Mouse (Mus musculus) urinary bladder, postnatal 25 days (tissue): ENCODE data around the gene Mgat4e.

Experiments used
- DNase-seq: peaks from one replicate; pipeline ENCODE4 v3.0.0; 2022; ENCODE audit warnings: low spot score

Gene Mgat4e

GRCm38 (mm10) chr1:134549632-134550132 lies at the start of gene Mgat4e:
TSS of gene Mgat4e (minus strand) at chr1:134549682.
- no peak for DNase-seq

DNA sequence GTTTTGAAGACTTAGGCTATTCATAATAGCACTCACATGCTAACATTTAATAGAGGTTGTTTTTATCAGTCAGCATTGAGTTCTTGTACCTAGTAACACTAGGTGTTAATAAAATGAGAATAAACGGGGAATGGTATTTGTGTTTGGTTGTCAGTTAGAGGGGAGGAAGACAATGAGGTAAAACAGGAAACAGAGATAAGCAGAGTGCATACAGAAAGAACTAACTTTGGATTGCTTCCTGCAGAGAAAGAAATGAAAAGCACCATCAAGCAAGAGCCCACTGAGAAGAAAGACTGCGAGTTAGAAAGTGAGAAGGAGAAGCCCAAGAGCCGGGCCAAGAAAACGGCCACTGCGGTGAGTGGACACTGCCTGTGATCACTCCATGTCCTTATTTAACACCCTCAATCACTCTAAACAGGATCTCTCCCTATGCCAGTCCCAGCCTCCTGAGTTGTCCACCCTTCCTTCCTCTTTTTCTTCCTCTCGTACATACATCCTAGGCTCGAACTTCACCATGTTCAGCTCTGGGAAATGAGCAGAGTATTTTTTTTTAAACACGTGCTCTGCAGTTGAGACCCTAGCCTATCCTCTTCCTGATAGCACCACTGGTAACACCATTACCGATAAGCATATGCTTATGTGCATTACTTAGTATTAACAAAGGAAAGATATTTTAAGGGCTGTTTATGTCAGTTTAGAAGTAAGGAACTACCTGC lies 48.0 kb upstream of the Mgat4e start:
- no peak for DNase-seq

DNA sequence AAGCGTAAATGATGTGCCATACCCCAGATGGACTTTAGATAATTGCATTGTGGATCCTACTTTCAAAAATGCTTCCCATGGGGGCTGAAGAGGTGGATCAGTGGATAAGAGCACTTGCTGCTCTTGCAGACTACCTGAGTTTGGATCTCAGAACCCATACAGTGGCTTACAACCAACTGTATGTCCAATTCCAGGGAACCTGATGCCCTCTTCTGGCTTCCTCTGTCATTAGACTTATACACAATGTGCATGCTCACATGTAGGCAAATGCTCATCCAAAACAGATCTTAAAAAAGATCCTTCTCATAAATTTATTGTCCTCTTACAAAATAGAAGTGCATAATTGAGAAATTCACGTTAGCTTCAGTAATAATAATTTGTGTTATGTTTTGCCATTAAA lies 42.3 kb upstream of the Mgat4e start:
- DNase-seq = no peak

- no peak for DNase-seq
Measured at GRCm38 (mm10) chr1:134589676-134590075, 40.2 kb upstream of the Mgat4e start.

DNA sequence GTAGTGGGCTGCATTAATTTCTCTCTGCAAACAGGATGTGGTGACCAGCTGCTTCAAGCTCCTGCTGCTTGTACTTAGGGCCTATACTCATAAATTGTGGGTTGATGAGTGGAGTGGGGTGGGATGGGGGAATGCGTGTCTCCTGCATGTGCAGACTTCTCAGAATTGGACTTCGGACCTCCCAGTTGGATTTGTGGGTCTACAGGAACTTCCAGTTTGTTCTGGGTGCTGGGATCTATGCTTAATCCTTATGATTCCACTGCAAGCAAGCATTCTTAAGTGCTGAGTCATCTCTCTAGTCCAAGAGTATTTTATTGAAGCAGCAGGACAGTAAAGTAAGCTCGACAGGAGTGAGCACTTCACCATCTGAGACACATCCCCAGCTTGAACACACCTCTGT lies 34.1 kb upstream of the Mgat4e start:
- DNase-seq = no peak

DNA sequence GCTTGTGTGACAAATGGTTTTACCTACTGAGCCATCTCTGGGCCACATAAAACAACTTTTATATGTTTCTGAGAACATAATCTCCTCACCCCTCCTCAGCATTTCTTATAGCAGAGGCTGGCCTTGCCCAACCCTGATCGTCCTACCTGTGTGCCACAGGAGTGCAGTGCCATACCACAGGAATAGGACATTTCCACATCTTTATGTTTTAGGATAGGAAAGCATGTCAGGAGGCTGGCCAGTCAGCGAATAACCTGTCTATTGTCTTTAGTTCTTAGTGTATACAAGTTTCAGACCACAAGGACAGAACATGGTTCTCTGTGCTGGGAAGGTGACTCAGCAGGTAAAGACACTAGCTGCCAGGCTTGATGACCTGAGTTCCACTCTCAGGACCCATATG lies 31.3 kb upstream of the Mgat4e start:
- no peak for DNase-seq

GRCm38 (mm10) chr1:134577384-134578120 lies 28.1 kb upstream of the Mgat4e start:
- no peak for DNase-seq

- no peak for DNase-seq
Measured at GRCm38 (mm10) chr1:134573932-134574315, 24.4 kb upstream of the Mgat4e start.

DNA sequence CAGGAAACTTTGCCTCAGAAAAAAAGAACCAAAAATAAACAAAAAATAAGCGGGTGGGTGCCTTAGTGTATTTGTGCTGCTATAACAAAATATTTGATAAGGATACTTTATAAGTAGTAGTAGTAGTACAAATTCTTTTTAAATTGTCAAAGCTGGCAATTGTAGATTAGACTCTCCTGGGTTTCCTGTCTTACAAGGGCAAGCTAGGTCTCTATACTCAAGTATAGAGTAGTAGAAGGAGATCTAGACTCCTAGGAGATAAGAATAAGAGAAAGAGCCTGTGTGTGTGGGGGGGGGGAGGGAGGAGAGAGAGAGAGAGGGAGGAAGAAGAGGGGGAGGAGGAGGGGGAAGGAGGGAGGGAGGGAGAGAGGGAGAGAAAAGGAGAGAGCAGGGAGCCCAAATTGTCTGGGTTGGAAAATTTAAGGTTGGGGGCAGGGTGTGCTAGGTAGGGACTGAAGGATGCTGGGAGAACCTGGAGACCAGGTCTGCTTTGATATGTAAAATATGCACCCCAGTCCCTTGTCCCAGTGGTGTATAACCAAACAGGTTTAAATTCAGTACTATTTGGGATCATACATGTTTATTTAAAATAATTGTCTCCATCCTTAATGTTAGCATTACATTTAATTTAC lies 23.9 kb upstream of the Mgat4e start:
- DNase-seq = no peak

DNA sequence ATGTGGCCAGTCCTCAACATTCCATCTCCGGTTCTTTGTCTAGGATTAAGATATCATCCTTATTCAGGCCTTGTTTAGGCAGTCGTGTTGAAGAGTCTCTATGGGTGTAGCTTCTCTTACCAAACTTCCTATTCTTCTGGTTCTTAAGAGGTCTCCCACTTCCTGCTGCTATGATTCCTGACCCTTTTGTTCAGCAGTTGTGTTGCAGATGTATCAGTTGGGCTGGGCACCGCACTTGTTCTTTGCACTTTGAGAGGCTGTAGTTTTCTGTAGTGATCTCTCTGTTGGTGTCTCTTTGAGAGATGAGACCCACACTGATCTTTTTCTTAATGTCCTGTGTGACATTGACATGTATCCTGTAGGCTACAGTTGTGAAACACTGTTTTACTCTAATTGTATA lies 21.1 kb upstream of the Mgat4e start:
- no peak for DNase-seq

DNA sequence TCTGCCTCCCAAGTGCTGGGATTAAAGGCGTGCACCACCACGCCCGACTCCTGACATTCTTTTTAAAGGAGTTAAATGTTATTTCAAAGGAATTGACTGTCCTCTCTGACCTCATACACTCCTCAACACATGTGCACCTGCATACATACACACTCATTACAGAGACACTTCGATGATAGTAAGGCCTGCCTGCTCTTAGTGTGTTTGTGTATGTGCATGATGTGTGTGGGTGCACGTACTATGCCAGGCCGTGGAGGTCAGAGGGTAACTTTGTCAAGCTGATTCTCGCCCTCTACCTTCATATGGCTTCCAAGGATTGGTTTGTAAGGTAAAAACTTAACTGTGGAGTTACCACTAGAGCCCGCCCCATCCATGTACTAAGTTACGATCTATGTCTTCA lies 20.7 kb upstream of the Mgat4e start:
- no peak for DNase-seq

DNA sequence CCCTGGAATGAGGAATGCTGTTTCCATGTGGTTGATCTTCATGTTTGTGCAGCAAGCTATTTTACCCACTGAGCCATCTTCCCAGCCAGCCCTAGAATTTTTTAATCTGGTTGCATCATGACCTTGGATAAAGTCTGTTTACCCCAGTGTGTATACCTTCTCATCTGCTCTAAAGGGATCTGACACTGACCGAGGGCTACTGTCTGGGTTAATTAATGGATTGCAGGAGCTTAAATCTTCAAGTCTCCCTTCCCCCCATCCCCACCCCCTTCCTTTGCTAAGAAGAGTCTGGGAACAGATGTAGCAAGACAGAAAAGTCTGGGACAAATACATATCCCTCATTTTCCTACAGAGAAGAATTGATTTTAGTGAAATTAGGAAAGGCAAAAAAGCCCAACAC lies 18.0 kb upstream of the Mgat4e start:
- no peak for DNase-seq

DNA sequence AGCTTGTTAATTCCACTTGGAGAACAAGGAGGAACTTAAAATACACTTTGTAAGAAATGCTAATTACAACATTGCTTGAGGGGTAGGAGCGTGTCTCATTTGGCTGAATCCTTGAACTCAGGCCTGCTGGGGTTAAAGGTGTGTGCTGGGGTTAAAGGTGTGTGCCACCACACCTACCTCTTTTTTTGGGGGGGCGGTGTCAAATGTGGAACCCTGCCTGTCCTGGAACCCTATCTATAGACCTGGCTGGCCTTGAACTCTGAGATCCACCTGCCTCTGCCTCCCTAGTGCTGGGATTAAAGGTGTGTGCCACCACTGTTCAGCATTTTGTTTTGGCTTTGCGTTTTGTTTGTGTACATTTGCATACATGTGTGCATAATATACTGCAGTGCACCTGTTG lies 14.2 kb upstream of the Mgat4e start:
- no peak for DNase-seq

DNA sequence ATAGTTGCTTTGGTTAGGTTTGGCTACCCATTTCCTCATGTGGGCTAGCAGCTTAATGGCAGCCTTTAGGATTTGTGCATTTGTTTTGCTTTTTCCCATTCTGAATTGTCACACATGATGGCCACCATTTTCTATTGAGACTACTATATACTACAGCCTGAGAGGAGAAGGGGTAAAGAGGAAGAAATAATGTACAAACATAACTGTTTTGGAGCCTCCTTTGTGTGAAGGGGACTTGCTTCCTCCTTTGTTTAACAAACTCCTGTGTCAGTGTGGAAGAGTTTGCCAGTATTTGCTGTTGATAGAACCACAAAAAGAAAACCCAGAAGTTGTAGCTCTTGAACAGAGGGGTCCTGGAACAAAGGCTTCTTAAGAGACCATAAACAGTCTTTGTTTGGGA lies 13.0 kb upstream of the Mgat4e start:
- no peak for DNase-seq

GRCm38 (mm10) chr1:134561770-134562143 lies 12.3 kb upstream of the Mgat4e start:
- DNase-seq = no peak

DNA sequence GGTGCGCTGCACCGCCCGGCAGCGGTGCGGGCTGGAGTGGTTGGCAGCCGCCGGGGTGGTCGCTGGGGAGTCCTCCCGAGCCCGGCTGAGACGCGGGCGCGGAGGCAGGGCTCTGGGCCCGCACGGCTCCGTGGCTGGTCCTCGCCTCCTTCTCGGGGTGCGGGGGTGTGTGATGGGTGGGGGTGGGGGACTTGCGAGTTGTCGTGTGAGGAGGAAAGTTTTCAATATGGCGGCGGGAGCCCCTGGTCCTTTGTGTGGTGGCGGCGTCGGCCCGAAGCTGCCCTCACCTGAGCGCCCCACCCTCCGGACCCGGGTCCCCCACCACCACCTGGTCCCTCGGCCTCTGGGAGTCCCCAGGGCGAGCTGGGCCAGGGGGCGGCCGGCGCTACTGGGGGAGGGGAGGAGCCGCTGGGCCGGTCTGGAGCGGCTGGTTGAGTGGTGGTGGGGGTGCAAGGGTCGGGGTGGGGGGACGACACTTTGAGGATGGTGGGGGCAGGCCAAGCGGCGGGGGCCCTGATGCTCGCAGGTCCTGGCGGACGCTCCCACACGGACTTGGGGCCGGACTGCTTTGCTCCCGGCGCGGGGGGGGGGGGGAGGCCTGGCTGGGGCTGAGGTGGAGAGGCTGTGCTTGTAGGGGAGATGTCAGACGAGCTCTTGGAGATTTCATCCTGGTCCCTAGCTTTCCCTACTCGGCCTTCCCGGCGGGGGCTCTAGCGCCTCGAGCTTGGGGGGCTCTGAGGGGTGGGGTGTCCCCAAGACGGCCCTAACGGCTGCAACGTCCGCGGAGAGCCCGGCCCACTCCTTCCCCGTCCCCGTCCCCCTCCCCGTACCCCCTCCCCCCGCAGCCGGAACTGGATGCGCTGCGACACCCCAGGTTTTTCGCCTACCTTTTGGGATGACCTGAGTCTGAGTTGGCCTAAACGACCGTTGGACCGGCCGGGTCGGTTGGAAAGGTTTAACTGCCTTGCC lies 11.6 kb upstream of the Mgat4e start:
- peak; percentile 29 for DNase-seq

- DNase-seq = peak; percentile 48
Measured at GRCm38 (mm10) chr1:134560396-134560795, 10.9 kb upstream of the Mgat4e start.

GRCm38 (mm10) chr1:134559976-134560375 lies 10.5 kb upstream of the Mgat4e start, which contains the start of gene Kdm5b:
TSS of gene Kdm5b (plus strand) at chr1:134560171.
- peak; percentile 91 for DNase-seq

- no peak for DNase-seq
Measured at GRCm38 (mm10) chr1:134559226-134559625, 9.7 kb upstream of the Mgat4e start.

- DNase-seq = no peak
Measured at GRCm38 (mm10) chr1:134558511-134558910, 9.0 kb upstream of the Mgat4e start.

- peak; percentile 89 for DNase-seq
Measured at GRCm38 (mm10) chr1:134556671-134557218, 7.3 kb upstream of the Mgat4e start.
